Mouse (Mus musculus) neural tube, embryonic 15.5 days (tissue): ENCODE measurements around the gene Ptprc. TPM values are rescaled to one million over a fixed set of nuclear protein-coding genes. Genes with fewer than 3 reads are reported as not detected.

Experiments used
- ATAC-seq: fragments of 200-750 bp; cut with Nextera tagmentation; 2 replicates; pipeline ENCODE4 v1.8.0; 2017; ENCODE audit warnings: mild to moderate bottlenecking, moderate TSS enrichment, moderate library complexity; ENCODE audit not compliant: low FRiP score
- H3K27ac ChIP-seq: fragments of 300-500 bp; sonication (generic); replicated peaks from 2 replicates; pipeline ENCODE4 v1.5.1; 2015; ENCODE audit warnings: mild to moderate bottlenecking, inconsistent platforms
- H3K27me3 ChIP-seq: fragments of 300-500 bp; sonication (generic); replicated peaks from 2 replicates; pipeline ENCODE4 v1.6.1; 2015; ENCODE audit warnings: inconsistent platforms
- H3K36me3 ChIP-seq: fragments of 300-500 bp; sonication (generic); 2 replicates; pipeline ENCODE4 v1.6.1; 2015; ENCODE audit warnings: inconsistent platforms
- H3K4me1 ChIP-seq: fragments of 300-500 bp; sonication (generic); 2 replicates; pipeline ENCODE4 v1.6.1; 2015; ENCODE audit warnings: inconsistent platforms
- H3K4me2 ChIP-seq: fragments of 300-500 bp; sonication (generic); 2 replicates; pipeline ENCODE4 v1.6.1; 2015; ENCODE audit warnings: inconsistent platforms, mild to moderate bottlenecking, moderate library complexity
- H3K4me3 ChIP-seq: fragments of 300-500 bp; sonication (generic); replicated peaks from 2 replicates; pipeline ENCODE4 v1.5.1; 2015; ENCODE audit warnings: mild to moderate bottlenecking, inconsistent platforms
- H3K9ac ChIP-seq: fragments of 300-500 bp; sonication (generic); replicated peaks from 2 replicates; pipeline ENCODE4 v1.6.1; 2015; ENCODE audit warnings: mild to moderate bottlenecking, inconsistent platforms
- H3K9me3 ChIP-seq: fragments of 300-500 bp; sonication (generic); replicated peaks from 2 replicates; pipeline ENCODE4 v1.6.1; 2016; ENCODE audit warnings: inconsistent platforms
- WGBS: fragments of 180-500 bp; shearing (Covaris S2); methylation state at CpG from one replicate; pipeline ENCODE4 v1.1.7; 2015; ENCODE audit warnings: mixed read lengths; 5-methylcytosine and 5-hydroxymethylcytosine counted together
- polyA plus RNA-seq: library from polyadenylated mRNA; unstranded; fragments of >200 nt; fragmentation: Nextera tagmentation; extraction: Ambion mirVana; gene quantifications from 2 replicates; pipeline ENCODE4 v1.2.1, GENCODE M21; 2015

Gene Ptprc
- 1.7 and 17.9 TPM in 2 replicates for polyA plus RNA-seq

DNA sequence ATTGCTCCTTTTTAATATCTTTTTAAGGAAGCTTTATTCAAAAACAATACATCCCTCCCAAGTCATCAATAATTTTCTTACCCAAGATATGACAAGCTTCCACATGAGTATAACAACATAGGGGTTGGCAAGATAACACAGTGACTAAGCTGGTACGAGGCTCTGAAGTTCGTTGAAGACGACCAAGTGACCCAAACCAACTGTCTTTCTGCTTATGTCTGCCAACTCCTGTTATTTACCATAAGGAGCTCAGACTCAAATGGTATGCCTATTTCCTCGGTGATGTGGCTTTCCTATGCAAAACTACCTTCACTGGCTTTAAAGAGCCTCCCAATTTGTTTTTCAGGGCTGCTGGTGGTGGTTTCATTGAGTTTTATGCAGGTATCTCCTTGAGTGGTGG lies at the start of gene Ptprc:
Gene Ptprc, minus strand, starts transcription at position 215 of the 400 bp plus-strand sequence.
- 0 out of 2 replicates have a peak, but pooled peaks cover 1% of the 10 kb centered on the region for H3K9me3 ChIP-seq
- H3K27ac ChIP-seq = no peak within 1 kb of the TSS
- no peak for ATAC-seq
- no peak within 1 kb of the TSS for H3K9ac ChIP-seq
- 82% methylated on average over 4 of the region's 4 CpGs for WGBS
- H3K4me1 ChIP-seq = no peaks in the 10 kb centered on the region
- H3K4me3 ChIP-seq = no peak within 1 kb of the TSS
- H3K36me3 ChIP-seq = no peaks in the 10 kb centered on the region
- H3K27me3 ChIP-seq = no peaks in the 10 kb centered on the region
- H3K4me2 ChIP-seq = no peak within 1 kb of the TSS

DNA sequence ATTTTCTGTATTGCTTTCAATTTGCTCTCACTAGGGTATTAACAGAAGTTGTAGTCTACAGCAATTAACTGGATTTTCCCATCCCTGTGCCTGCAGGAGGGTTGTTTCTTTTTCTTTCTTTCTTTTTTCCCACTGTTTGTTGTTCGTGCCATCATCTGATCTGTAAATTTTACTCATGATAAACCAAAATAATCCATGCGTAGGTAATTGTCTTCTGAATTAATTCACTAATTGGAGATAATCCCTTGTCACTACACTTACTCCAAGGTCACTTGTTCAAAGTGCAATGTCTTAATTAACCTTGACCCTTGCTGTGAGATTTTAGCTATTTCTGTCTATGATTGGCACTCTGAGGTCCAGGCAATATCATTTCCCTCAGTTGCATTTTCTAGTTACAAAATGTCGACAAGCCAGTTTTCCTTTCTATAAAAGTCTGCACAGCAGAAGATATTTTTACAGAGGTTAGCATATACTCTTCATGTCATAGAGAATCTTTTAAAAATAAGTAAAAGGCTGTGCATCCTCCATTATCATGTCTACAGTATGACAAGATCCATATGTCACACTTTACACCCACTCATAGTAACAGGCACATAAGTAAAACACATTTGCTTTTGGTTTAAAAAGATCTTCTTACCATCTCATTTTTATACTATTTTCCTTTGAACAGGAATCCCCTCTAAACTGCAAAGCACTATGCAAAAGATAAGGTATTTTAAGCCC lies 39.4 kb upstream of the Ptprc start:
- Histone ChIP-seq H3K4me3 (no peak overlapping the region), H3K36me3 (no peaks in the 10 kb centered on the region), H3K9me3 (no peaks in the 10 kb centered on the region), H3K4me2 (no peak overlapping the region), H3K27ac (no peak overlapping the region), H3K4me1 (no peaks in the 10 kb centered on the region), H3K9ac (no peak overlapping the region), H3K27me3 (no peaks in the 10 kb centered on the region)
- 88% methylated on average over 3 of the region's 3 CpGs for WGBS
- ATAC-seq = no peak

DNA sequence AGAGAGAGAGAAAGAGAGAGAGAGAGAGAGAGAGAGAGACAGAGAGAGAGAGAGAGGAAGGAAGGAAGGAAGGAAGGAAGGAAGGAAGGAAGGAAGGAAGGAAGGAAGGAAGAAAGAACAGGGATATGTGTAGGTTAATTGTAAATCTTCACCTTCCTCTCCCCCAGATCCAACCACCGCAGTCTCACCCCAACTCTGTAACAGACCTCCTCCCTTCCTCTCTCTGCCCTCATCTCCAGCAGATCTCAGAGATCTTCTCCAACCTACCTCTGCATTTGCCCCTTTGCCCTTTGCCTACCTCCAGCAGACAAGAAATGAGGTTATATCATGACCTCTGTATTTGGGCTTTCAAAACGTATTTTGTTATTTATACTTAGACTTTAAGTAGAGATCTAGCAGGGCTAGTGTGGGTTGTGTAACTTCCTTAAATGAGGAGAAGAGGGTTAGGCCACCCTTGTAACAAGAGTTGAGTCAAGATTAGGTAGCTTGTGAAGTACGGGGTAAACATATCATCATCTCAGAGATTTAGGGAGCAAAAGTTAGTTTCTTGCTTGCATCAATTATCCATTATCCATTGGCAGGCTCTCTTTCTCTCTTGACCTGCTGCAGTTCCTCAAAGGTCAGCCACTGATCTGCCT lies 35.0 kb upstream of the Ptprc start:
- Histone ChIP-seq H3K4me3 (no peak overlapping the region), H3K9me3 (no peaks in the 10 kb centered on the region), H3K27me3 (no peaks in the 10 kb centered on the region), H3K4me2 (no peak overlapping the region), H3K27ac (no peak overlapping the region), H3K9ac (no peak overlapping the region), H3K36me3 (no peaks in the 10 kb centered on the region), H3K4me1 (no peaks in the 10 kb centered on the region)
- 90% methylated on average over 3 of the region's 3 CpGs for WGBS
- no peak for ATAC-seq

DNA sequence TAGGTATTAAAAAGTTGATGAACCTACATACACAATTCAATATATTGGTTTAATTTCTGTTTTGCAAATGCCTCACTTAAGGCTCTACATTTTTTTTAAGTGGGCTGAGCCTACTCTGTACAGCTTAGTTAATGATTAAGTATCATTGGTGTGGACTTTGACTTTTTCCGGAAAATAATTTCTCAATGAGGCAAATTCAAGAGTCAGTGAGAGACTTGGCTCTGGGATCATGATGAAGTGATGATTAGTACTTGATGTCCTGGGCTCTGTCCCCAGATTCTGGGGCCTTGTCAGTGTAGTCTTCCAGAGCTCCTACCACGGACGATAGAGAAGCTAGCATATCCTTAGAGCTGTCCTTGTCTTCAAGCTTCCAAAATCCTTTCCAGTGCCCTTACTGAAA lies 34.2 kb upstream of the Ptprc start:
- Histone ChIP-seq H3K4me2 (no peak overlapping the region), H3K9me3 (no peaks in the 10 kb centered on the region), H3K36me3 (no peaks in the 10 kb centered on the region), H3K27me3 (no peaks in the 10 kb centered on the region), H3K27ac (no peak overlapping the region), H3K4me1 (no peaks in the 10 kb centered on the region), H3K9ac (no peak overlapping the region), H3K4me3 (no peak overlapping the region)
- 91% methylated on average over 3 of the region's 3 CpGs for WGBS
- no peak for ATAC-seq

DNA sequence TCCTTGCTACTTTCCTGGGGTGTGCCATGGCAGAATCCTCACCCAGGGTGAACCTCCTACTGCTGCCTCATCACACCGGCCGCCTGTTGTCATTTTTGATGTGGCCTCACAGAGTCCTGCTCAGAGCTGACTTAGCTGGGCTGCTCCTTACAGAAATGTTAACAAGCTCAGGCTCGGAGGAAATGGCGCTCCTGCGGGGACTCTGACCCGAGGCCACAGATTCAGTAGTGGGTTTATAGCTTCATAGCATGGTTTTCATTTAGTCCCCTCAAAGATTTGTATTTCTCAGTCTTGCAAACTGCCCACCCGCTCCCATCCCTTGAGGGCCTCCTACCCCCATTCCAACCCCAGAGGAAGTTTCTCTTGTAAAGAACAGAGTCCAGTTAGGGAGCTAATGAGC lies 30.5 kb upstream of the Ptprc start:
- 44% methylated on average over 7 of the region's 7 CpGs for WGBS
- H3K4me1 ChIP-seq = no peaks in the 10 kb centered on the region

DNA sequence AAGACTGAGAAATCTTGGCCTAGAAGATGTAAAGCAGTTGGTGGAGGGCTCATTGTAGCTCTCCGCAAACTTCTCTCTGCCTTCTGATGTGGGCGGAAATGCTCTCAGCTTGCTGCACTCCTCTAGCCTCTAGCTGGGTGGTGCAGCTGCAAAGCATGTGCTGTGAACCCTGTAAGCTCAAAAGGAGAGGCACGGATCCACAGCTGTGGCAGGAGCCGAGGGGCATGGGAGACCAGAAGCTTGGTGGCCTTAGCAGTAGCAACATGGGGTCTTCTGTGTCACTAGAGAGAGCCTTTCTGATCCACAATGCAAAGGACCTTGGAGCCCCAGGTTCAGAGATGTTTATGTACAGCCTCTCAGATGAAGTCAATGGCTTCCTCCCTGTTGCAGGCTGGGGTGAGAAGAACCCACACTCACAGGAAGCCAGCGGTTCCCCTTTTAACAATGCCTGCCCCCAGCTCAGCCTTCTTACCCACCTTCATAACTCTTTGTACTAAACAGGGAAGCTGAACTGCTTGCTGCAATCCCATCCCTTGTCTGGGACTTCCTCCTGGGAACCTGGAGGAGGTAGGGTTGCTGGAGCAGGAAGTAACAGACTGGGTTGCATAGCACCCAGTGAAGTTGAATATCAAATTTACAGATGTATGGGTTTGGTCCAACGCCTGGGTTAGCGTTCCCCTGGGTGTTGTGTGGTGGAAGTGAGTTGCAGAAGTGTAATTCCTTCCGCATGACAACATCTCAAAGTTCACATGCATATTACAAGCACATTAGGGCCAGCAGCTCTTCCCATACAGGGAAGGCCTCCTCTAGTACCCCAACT lies 16.4 kb upstream of the Ptprc start:
- H3K4me2 ChIP-seq = no peak overlapping the region
- no peaks in the 10 kb centered on the region for H3K4me1 ChIP-seq
- H3K27me3 ChIP-seq = no peaks in the 10 kb centered on the region
- no peaks in the 10 kb centered on the region for H3K36me3 ChIP-seq
- no peak overlapping the region for H3K9ac ChIP-seq
- no peak overlapping the region for H3K27ac ChIP-seq
- no peak for ATAC-seq
- H3K9me3 ChIP-seq = no peaks in the 10 kb centered on the region
- WGBS = 85% methylated on average over 8 of the region's 8 CpGs
- no peak overlapping the region for H3K4me3 ChIP-seq

More for the DNA sequence above, 30.5 kb upstream of the Ptprc start:
- Histone ChIP-seq H3K4me2 (no peak overlapping the region), H3K27me3 (no peaks in the 10 kb centered on the region), H3K4me3 (no peak overlapping the region), H3K36me3 (no peaks in the 10 kb centered on the region), H3K9ac (no peak overlapping the region), H3K27ac (no peak overlapping the region), H3K9me3 (no peaks in the 10 kb centered on the region)
- no peak for ATAC-seq

DNA sequence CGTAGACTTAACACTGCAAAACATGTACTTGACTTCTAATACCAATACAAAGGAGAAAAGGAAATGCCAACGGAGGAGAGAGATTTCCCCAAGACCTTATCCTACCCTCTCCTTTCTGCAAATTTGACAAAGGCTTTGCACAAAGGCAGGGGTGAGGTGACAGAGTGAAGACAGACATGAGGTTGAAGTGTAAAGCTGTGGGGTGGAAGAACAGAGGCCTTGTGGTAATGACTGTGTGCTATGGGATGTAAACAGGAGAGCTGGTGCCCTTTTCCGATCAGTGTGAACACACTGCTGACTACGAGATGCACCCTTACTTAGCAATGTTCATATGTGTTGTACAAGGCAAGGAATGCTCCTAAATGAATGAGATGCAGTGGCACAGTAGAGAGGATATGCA lies 12.6 kb upstream of the Ptprc start:
- no peak overlapping the region for H3K4me3 ChIP-seq
- no peak overlapping the region for H3K27ac ChIP-seq
- no peak overlapping the region for H3K9ac ChIP-seq
- H3K4me1 ChIP-seq = no peaks in the 10 kb centered on the region
- no peak overlapping the region for H3K4me2 ChIP-seq
- no peak for ATAC-seq
- H3K36me3 ChIP-seq = no peaks in the 10 kb centered on the region
- no peaks in the 10 kb centered on the region for H3K27me3 ChIP-seq
- H3K9me3 ChIP-seq = no peaks in the 10 kb centered on the region
- 88% methylated on average over 4 of the region's 4 CpGs for WGBS

DNA sequence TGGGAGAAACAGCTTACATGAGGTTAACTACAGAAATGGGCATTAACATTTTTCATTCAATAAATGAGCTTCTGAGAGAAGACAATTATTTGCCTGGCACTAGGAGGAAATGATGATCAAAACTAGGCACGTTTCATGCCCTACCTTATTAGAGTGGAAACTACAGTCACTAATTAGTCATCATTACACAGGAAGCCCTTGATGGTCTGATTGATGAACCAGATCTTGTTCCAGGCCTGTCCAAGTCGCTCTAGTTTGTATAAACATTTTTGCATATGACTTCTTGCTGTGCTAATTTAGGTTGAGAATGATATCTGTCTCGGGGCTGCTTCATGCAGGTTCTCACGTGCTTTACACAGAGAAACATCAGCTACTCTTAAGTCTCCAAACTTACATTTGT lies 10.4 kb upstream of the Ptprc start:
- WGBS = 71% methylated on average over 4 of the region's 4 CpGs
- Histone ChIP-seq H3K9ac (no peak overlapping the region), H3K27ac (no peak overlapping the region), H3K4me3 (no peak overlapping the region), H3K4me1 (no peaks in the 10 kb centered on the region), H3K9me3 (no peaks in the 10 kb centered on the region), H3K36me3 (no peaks in the 10 kb centered on the region), H3K27me3 (no peaks in the 10 kb centered on the region), H3K4me2 (no peak overlapping the region)
- no peak for ATAC-seq

DNA sequence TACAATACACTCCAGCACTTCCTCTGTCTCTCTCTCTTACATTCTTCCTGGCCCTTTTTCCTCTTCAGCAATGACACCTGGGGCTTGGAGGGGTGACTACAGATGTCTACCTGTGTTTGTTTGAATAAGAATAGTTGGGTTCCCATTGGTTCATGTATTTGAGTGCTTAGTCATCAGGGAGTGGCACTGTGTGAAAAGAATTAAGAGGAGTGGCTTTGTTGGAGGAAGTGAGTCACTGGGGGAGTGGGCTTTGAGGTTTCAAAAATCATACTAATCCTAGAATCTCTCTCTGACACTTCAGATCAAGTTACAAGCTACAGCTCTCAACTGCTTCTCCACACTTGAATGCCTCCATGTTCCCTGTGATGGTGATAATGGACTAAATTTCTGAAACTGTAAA lies 4.6 kb upstream of the Ptprc start:
- Histone ChIP-seq H3K4me2 (no peak overlapping the region), H3K36me3 (no peaks in the 10 kb centered on the region), H3K4me3 (no peak overlapping the region), H3K27me3 (no peaks in the 10 kb centered on the region), H3K27ac (no peak overlapping the region), H3K4me1 (no peaks in the 10 kb centered on the region), H3K9ac (no peak overlapping the region), H3K9me3 (0 out of 2 replicates have a peak, but pooled peaks cover 2% of the 10 kb centered on the region)
- ATAC-seq = no peak

DNA sequence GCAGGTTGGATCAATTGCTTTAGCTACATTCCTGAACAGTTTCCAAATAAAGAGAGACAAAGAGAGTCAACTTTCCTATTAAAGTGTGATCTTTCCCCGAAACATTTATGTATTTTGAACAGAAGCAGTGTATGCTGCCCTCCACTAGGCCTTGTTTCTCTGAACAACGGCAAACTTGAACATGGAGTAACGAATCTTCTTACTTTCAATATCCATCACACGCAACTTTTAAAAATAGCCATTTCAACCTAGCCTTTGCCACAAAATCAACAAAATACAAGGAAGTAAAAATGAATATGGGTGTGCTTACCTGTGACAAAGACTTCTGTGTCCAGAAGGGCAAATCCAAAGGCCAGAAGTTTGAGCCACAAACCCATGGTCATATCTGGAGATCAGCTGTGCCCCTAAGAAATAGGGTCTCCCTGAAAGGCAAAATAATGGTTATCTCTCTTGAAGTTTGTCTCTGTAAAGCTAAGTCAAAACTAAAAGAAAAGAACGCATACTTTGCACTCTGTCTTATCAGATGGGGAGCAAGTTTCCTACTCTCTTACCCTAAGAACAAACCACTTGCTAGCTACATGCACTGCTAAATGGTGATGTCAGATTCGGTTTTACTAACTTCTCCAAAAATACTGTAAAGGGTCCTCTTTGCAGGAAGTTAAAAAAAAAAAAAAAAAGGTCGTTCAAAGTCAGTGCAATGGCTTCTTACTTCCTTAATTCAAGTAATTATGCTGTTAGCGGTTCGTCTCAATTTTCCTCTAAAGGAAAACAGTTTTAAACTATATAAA lies 609 bp downstream of the Ptprc start:
- Histone ChIP-seq H3K4me1 (no peaks in the 10 kb centered on the region), H3K27me3 (no peaks in the 10 kb centered on the region), H3K4me3 (no peak overlapping the region), H3K9me3 (no peaks in the 10 kb centered on the region), H3K36me3 (no peaks in the 10 kb centered on the region), H3K4me2 (no peak overlapping the region), H3K27ac (no peak overlapping the region), H3K9ac (no peak overlapping the region)
- 88% methylated on average over 9 of the region's 9 CpGs for WGBS
- ATAC-seq = no peak

DNA sequence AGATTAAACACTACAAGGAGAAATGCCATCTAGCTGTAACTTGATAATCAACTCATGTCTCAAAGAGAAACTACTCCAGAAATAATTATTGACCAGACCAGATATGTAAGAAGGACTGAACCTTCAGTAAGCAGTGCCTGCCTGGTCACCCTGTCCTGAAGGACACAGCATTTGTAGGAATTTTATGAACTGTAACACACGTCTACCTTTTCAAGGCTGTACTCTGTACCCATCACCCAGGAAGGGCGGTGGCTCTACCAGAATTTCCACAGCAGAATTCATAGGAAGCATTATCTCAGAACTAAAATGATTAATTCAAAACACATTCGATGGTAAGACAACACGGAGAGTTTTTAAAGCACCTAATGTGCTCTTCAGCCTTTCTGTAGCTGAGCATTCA lies 1.4 kb downstream of the Ptprc start:
- Histone ChIP-seq H3K36me3 (no peaks in the 10 kb centered on the region), H3K4me2 (no peak overlapping the region), H3K9me3 (no peaks in the 10 kb centered on the region), H3K9ac (no peak overlapping the region), H3K27ac (no peak overlapping the region), H3K4me3 (no peak overlapping the region), H3K27me3 (no peaks in the 10 kb centered on the region), H3K4me1 (no peaks in the 10 kb centered on the region)
- 87% methylated on average over 4 of the region's 4 CpGs for WGBS
- ATAC-seq = no peak
